Mouse (Mus musculus): ENCODE results near the gene Rheb. TPM values are rescaled to one million over a fixed set of nuclear protein-coding genes. Genes with fewer than 3 reads are reported as not detected.
"Not testable (repeated sequence)": the region's sequence is repeated elsewhere in the genome, so short reads cannot be mapped to it uniquely, and the experiment has no call there.

Gene Rheb
- polyA plus RNA-seq, 1 experiment: 47.8 TPM

GRCm38 (mm10) chr5:24826056-24826770 is 16.2 kb downstream of the Rheb start:
- peaks cover 100% of the 10 kb centered on the region for H3K79me2 ChIP-seq (ENCODE audit: control insufficient read depth, insufficient read depth)
- TF ChIP-seq FOSL1 (IDR thresholded peaks at IDR 0.05; ENCODE audit: insufficient read depth, low read length, poor library complexity, severe bottlenecking) (no peak), CEBPB (IDR thresholded peaks at IDR 0.05; ENCODE audit: low read depth) (no peak), MYOG (IDR thresholded peaks at IDR 0.05; ENCODE audit: control insufficient read depth, extremely low read depth, insufficient read length) (no peak), USF1 (IDR thresholded peaks at IDR 0.05; ENCODE audit: low read depth) (no peak), MYOD1 (IDR thresholded peaks at IDR 0.05; ENCODE audit: control insufficient read depth, insufficient read length, low read depth) (no peak), MAX (IDR thresholded peaks at IDR 0.05) (no peak), CTCF (IDR thresholded peaks at IDR 0.05; ENCODE audit: control insufficient read depth, insufficient read depth, insufficient read length) (no peak)
- no peaks in the 10 kb centered on the region for H3K36me3 ChIP-seq (ENCODE audit: control insufficient read depth, insufficient read depth)
- H3K79me3 ChIP-seq (ENCODE audit: low read depth): peaks cover 87% of the 10 kb centered on the region
- H3ac ChIP-seq (ENCODE audit: control insufficient read depth, insufficient read length, low read depth): no peak overlapping the region
- H3K27me3 ChIP-seq (ENCODE audit: control insufficient read depth, insufficient read depth, insufficient read length): no peaks in the 10 kb centered on the region
- H3K4me3 ChIP-seq (ENCODE audit: insufficient read depth, poor library complexity, severe bottlenecking): no peak overlapping the region

GRCm38 (mm10) chr5:24825365-24826055 is 16.9 kb downstream of the Rheb start:
- Histone ChIP-seq H3K27me3 (ENCODE audit: control insufficient read depth, insufficient read depth, insufficient read length) (no peaks in the 10 kb centered on the region), H3ac (ENCODE audit: control insufficient read depth, insufficient read length, low read depth) (no peak overlapping the region), H3K36me3 (ENCODE audit: control insufficient read depth, insufficient read depth) (no peaks in the 10 kb centered on the region), H3K4me3 (ENCODE audit: insufficient read depth, poor library complexity, severe bottlenecking) (no peak overlapping the region), H3K79me3 (ENCODE audit: low read depth) (peaks cover 87% of the 10 kb centered on the region), H3K79me2 (ENCODE audit: control insufficient read depth, insufficient read depth) (peaks cover 100% of the 10 kb centered on the region)
- TF ChIP-seq MYOD1 (IDR thresholded peaks at IDR 0.05; ENCODE audit: control insufficient read depth, insufficient read length, low read depth) (peak; percentile 52), CEBPB (IDR thresholded peaks at IDR 0.05; ENCODE audit: low read depth) (no peak), CTCF (IDR thresholded peaks at IDR 0.05; ENCODE audit: control insufficient read depth, insufficient read depth, insufficient read length) (no peak), FOSL1 (IDR thresholded peaks at IDR 0.05; ENCODE audit: insufficient read depth, low read length, poor library complexity, severe bottlenecking) (no peak), MYOG (IDR thresholded peaks at IDR 0.05; ENCODE audit: control insufficient read depth, extremely low read depth, insufficient read length) (no peak), MAX (IDR thresholded peaks at IDR 0.05) (no peak)

GRCm38 (mm10) chr5:24823864-24824405 is 18.5 kb downstream of the Rheb start:
- peaks cover 100% of the 10 kb centered on the region for H3K79me2 ChIP-seq (ENCODE audit: control insufficient read depth, insufficient read depth)
- H3K79me3 ChIP-seq (ENCODE audit: low read depth): peaks cover 85% of the 10 kb centered on the region
- no peak overlapping the region for H3ac ChIP-seq (ENCODE audit: control insufficient read depth, insufficient read length, low read depth)
- TF ChIP-seq MYOG (IDR thresholded peaks at IDR 0.05; ENCODE audit: control insufficient read depth, extremely low read depth, insufficient read length): no peak
- no peak overlapping the region for H3K4me3 ChIP-seq (ENCODE audit: insufficient read depth, poor library complexity, severe bottlenecking)
- H3K27me3 ChIP-seq (ENCODE audit: control insufficient read depth, insufficient read depth, insufficient read length): no peaks in the 10 kb centered on the region
- no peaks in the 10 kb centered on the region for H3K36me3 ChIP-seq (ENCODE audit: control insufficient read depth, insufficient read depth)

- H3K36me3 ChIP-seq (ENCODE audit: control insufficient read depth, insufficient read depth): peaks cover 4% of the 10 kb centered on the region
- no peak overlapping the region for H3ac ChIP-seq (ENCODE audit: control insufficient read depth, insufficient read length, low read depth)
- peaks cover 100% of the 10 kb centered on the region for H3K79me2 ChIP-seq (ENCODE audit: control insufficient read depth, insufficient read depth)
- TF ChIP-seq FOSL1 (IDR thresholded peaks at IDR 0.05; ENCODE audit: insufficient read depth, low read length, poor library complexity, severe bottlenecking) (no peak), MYOG (IDR thresholded peaks at IDR 0.05; ENCODE audit: control insufficient read depth, extremely low read depth, insufficient read length) (no peak), MAX (IDR thresholded peaks at IDR 0.05) (no peak), MYOD1 (IDR thresholded peaks at IDR 0.05; ENCODE audit: control insufficient read depth, insufficient read length, low read depth) (no peak), USF1 (IDR thresholded peaks at IDR 0.05; ENCODE audit: low read depth) (no peak), CEBPB (IDR thresholded peaks at IDR 0.05; ENCODE audit: low read depth) (no peak), CTCF (IDR thresholded peaks at IDR 0.05; ENCODE audit: control insufficient read depth, insufficient read depth, insufficient read length) (no peak)
- H3K4me3 ChIP-seq (ENCODE audit: insufficient read depth, poor library complexity, severe bottlenecking): no peak overlapping the region
- H3K27me3 ChIP-seq (ENCODE audit: control insufficient read depth, insufficient read depth, insufficient read length): no peaks in the 10 kb centered on the region
- H3K79me3 ChIP-seq (ENCODE audit: low read depth): peaks cover 83% of the 10 kb centered on the region
Measured at GRCm38 (mm10) chr5:24822781-24823180, 19.6 kb downstream of the Rheb start.

- Histone ChIP-seq H3K79me3 (ENCODE audit: low read depth) (peaks cover 83% of the 10 kb centered on the region), H3K79me2 (ENCODE audit: control insufficient read depth, insufficient read depth) (peaks cover 100% of the 10 kb centered on the region)
- H3K27me3 ChIP-seq (ENCODE audit: control insufficient read depth, insufficient read depth, insufficient read length); H3ac ChIP-seq (ENCODE audit: control insufficient read depth, insufficient read length, low read depth); H3K4me3 ChIP-seq (ENCODE audit: insufficient read depth, poor library complexity, severe bottlenecking); H3K36me3 ChIP-seq (ENCODE audit: control insufficient read depth, insufficient read depth): not testable (repeated sequence)
Measured at GRCm38 (mm10) chr5:24822231-24822630, 20.2 kb downstream of the Rheb start.

- TF ChIP-seq MYOG (IDR thresholded peaks at IDR 0.05; ENCODE audit: control insufficient read depth, extremely low read depth, insufficient read length) (no peak), CEBPB (IDR thresholded peaks at IDR 0.05; ENCODE audit: low read depth) (no peak), CTCF (IDR thresholded peaks at IDR 0.05; ENCODE audit: control insufficient read depth, insufficient read depth, insufficient read length) (no peak), USF1 (IDR thresholded peaks at IDR 0.05; ENCODE audit: low read depth) (no peak)
- H3K27me3 ChIP-seq (ENCODE audit: control insufficient read depth, insufficient read depth, insufficient read length): no peaks in the 10 kb centered on the region
- H3K79me3 ChIP-seq (ENCODE audit: low read depth): peaks cover 81% of the 10 kb centered on the region
- H3K79me2 ChIP-seq (ENCODE audit: control insufficient read depth, insufficient read depth): peaks cover 100% of the 10 kb centered on the region
- no peak overlapping the region for H3ac ChIP-seq (ENCODE audit: control insufficient read depth, insufficient read length, low read depth)
- H3K4me3 ChIP-seq (ENCODE audit: insufficient read depth, poor library complexity, severe bottlenecking): no peak overlapping the region
- peaks cover 17% of the 10 kb centered on the region for H3K36me3 ChIP-seq (ENCODE audit: control insufficient read depth, insufficient read depth)
Measured at GRCm38 (mm10) chr5:24821403-24821841, 21.0 kb downstream of the Rheb start.
